Comparison of ENCODE assay signal across 27 mouse cellular contexts in genomic region chr2:77608666-77609065, GRCm38 (mm10).
A peak's percentile ranks its signal among the peaks of the same experiment; 100 is the strongest.
DNase-seq lines count a peak whose midpoint lies in the region; ATAC-seq and TF ChIP-seq lines count a peak whose summit lies in the region.
"Had no signal": no experiment of that assay in that cellular context is flagged by ENCODE, and none has a peak within 500 bp of the region (broad histone marks: within the 10 kb centered on the region; RNA-seq: fewer than 3 reads in every experiment).

No protein-coding gene starts in this region.

- no peak for TF ChIP-seq CTCF in heart, postnatal 0 days (IDR thresholded peaks at IDR 0.05; ENCODE audit: low read depth)

- no peaks in the 10 kb centered on the region for H3K36me3 ChIP-seq in heart, postnatal 0 days (replicated peaks; ENCODE audit: control insufficient read depth, insufficient read depth, low read length)
- no peaks in the 10 kb centered on the region for H3K36me3 ChIP-seq in midbrain, embryonic 11.5 days (ENCODE audit: control insufficient read depth, insufficient read depth, low read length)
- no peaks in the 10 kb centered on the region for H3K36me3 ChIP-seq in midbrain, embryonic 16.5 days (ENCODE audit: control insufficient read depth, insufficient read depth, low read length)
- H3K36me3 ChIP-seq: hindbrain, embryonic 13.5 days; liver, embryonic 15.5 days; lung, embryonic 15.5 days; neural tube, embryonic 12.5 days; stomach, embryonic 15.5 days had no signal

- H3K4me2 ChIP-seq in heart, postnatal 0 days (ENCODE audit: low read depth, low read length) = no peak overlapping the region
- H3K4me2 ChIP-seq in midbrain, embryonic 11.5 days = no peak overlapping the region
- no peak overlapping the region for H3K4me2 ChIP-seq in midbrain, embryonic 16.5 days (ENCODE audit: low read length)
- H3K4me2 ChIP-seq: hindbrain, embryonic 13.5 days; liver, embryonic 15.5 days; lung, embryonic 15.5 days; neural tube, embryonic 12.5 days; stomach, embryonic 15.5 days had no signal

- WGBS in heart, postnatal 0 days = 30% methylated on average over 4 of the region's 4 CpGs
- WGBS in midbrain, embryonic 11.5 days = 85% methylated on average over 4 of the region's 4 CpGs
- 83% methylated on average over 4 of the region's 4 CpGs for WGBS in midbrain, embryonic 16.5 days

- no peak overlapping the region for H3K9ac ChIP-seq in heart, postnatal 0 days (replicated peaks; ENCODE audit: low read depth, low read length)
- H3K9ac ChIP-seq in midbrain, embryonic 11.5 days (ENCODE audit: low read length) = no peak overlapping the region
- H3K9ac ChIP-seq in midbrain, embryonic 16.5 days (ENCODE audit: low read depth, low read length) = no peak overlapping the region
- H3K9ac ChIP-seq: forebrain, postnatal 0 days; hindbrain, embryonic 13.5 days; liver, embryonic 15.5 days; lung, embryonic 15.5 days; neural tube, embryonic 12.5 days; stomach, embryonic 15.5 days had no signal

- peak; percentile 39; the same call in 1 of the 2 replicates for ATAC-seq in heart, postnatal 0 days (ENCODE audit: insufficient read depth, low read depth)
- ATAC-seq in midbrain, embryonic 11.5 days (ENCODE audit: low FRiP score) = no peak
- ATAC-seq in midbrain, embryonic 16.5 days = no peak
- ATAC-seq: forebrain, postnatal 0 days had no signal

- no peaks in the 10 kb centered on the region for H3K27me3 ChIP-seq in heart, postnatal 0 days (ENCODE audit: control insufficient read depth, insufficient read depth, low read length)
- no peaks in the 10 kb centered on the region for H3K27me3 ChIP-seq in midbrain, embryonic 11.5 days (ENCODE audit: control insufficient read depth, insufficient read depth, low read length)
- H3K27me3 ChIP-seq in midbrain, embryonic 16.5 days (ENCODE audit: control insufficient read depth, insufficient read depth, low read depth, low read length) = no peaks in the 10 kb centered on the region
- H3K27me3 ChIP-seq: hindbrain, embryonic 13.5 days; liver, embryonic 15.5 days; lung, embryonic 15.5 days; megakaryocyte, embryonic 14.5 days; neural tube, embryonic 12.5 days; stomach, embryonic 15.5 days had no signal

- no peaks in the 10 kb centered on the region for H3K9me3 ChIP-seq in heart, postnatal 0 days (replicated peaks; ENCODE audit: control insufficient read depth, low read length)
- no peaks in the 10 kb centered on the region for H3K9me3 ChIP-seq in midbrain, embryonic 11.5 days (ENCODE audit: control insufficient read depth, low read length)
- no peaks in the 10 kb centered on the region for H3K9me3 ChIP-seq in midbrain, embryonic 16.5 days (replicated peaks; ENCODE audit: control insufficient read depth, low read length, poor library complexity, severe bottlenecking)
- H3K9me3 ChIP-seq: hindbrain, embryonic 13.5 days; liver, embryonic 15.5 days; lung, embryonic 15.5 days; neural tube, embryonic 12.5 days; stomach, embryonic 15.5 days had no signal

- H3K4me1 ChIP-seq in heart, postnatal 0 days (ENCODE audit: control insufficient read depth, insufficient read depth) = peaks cover 8% of the 10 kb centered on the region
- no peaks in the 10 kb centered on the region for H3K4me1 ChIP-seq in midbrain, embryonic 11.5 days (ENCODE audit: control insufficient read depth, insufficient read depth, low read length)
- H3K4me1 ChIP-seq in midbrain, embryonic 16.5 days (ENCODE audit: control insufficient read depth, insufficient read depth, low read length) = no peaks in the 10 kb centered on the region
- H3K4me1 ChIP-seq: hindbrain, embryonic 13.5 days; liver, embryonic 15.5 days; lung, embryonic 15.5 days; megakaryocyte, embryonic 14.5 days; neural tube, embryonic 12.5 days; stomach, embryonic 15.5 days had no signal

- DNase-seq in heart, postnatal 0 days (ENCODE audit: low spot score) = peak; percentile 22
- no peak for DNase-seq in heart, adult 11 months
- peak; percentile 41 for DNase-seq in midbrain, embryonic 11.5 days (ENCODE audit: low spot score, missing footprints)
- peak; percentile 39 for DNase-seq in gastrocnemius, postnatal 10 days
- no peak for DNase-seq in cerebellum, postnatal 14 days
- DNase-seq in frontal cortex, postnatal 10 days (ENCODE audit: low spot score in 2 of 2) = no peak
- DNase-seq: adrenal gland, adult 2 months; cerebellum, adult 11-12 months; cerebellum, postnatal 25 days; embryo, embryonic 11 days; forebrain, postnatal 0 days; heart, postnatal 36 days; kidney, adult 11 months; layer of hippocampus, adult 9-11 months; liver; lung, postnatal 36 days; midbrain, embryonic 14.5 days; retina, postnatal 1 day; thymus, adult 18-20 months; thymus, postnatal 4 days had no signal

- no peak for TF ChIP-seq EP300 in heart, postnatal 0 days (IDR thresholded peaks at IDR 0.05; ENCODE audit: low read depth)

- no peak overlapping the region for H3K4me3 ChIP-seq in heart, postnatal 0 days (ENCODE audit: low read depth, low read length)
- H3K4me3 ChIP-seq in midbrain, embryonic 11.5 days (ENCODE audit: low read depth, low read length) = no peak overlapping the region
- H3K4me3 ChIP-seq in midbrain, embryonic 16.5 days (ENCODE audit: low read depth, low read length) = no peak overlapping the region
- H3K4me3 ChIP-seq: hindbrain, embryonic 13.5 days; liver, embryonic 15.5 days; lung, embryonic 15.5 days; megakaryocyte, embryonic 14.5 days; neural tube, embryonic 12.5 days; stomach, embryonic 15.5 days had no signal

- no peak overlapping the region for H3K27ac ChIP-seq in heart, postnatal 0 days (ENCODE audit: low read depth)
- H3K27ac ChIP-seq in midbrain, embryonic 11.5 days (ENCODE audit: low read depth, low read length) = no peak overlapping the region
- H3K27ac ChIP-seq in midbrain, embryonic 16.5 days (ENCODE audit: low read length) = no peak overlapping the region
- H3K27ac ChIP-seq: hindbrain, embryonic 13.5 days; liver, embryonic 15.5 days; lung, embryonic 15.5 days; neural tube, embryonic 12.5 days; stomach, embryonic 15.5 days had no signal

Comparison
In these comparisons a context has a peak if more than half of its experiments do, and no peak if none do; other contexts are left out.
1. DNase-seq: peak in heart, postnatal 0 days (single experiment), midbrain, embryonic 11.5 days (single experiment) and gastrocnemius, postnatal 10 days (single experiment); none in heart, adult 11 months (single experiment), cerebellum, postnatal 14 days (0 of 2) and frontal cortex, postnatal 10 days (0 of 2).